Mouse (Mus musculus) erythroblast, embryonic 14.5 days (primary cell): Measurements from ENCODE around the gene Gm49661.

Source experiments
- GATA1 ChIP-seq: IDR thresholded peaks from 2 replicates; pipeline ENCODE4 v1.6.1; 2012; ENCODE audit warnings: low read length, inconsistent platforms, mixed read lengths
- TAL1 ChIP-seq: IDR thresholded peaks from 3 replicates; pipeline ENCODE4 v1.6.1; 2012; ENCODE audit warnings: low read length, inconsistent platforms, mixed read lengths

GRCm38 (mm10) chr8:84966603-84967002 lies 2.6 kb downstream of the Gm49661 start:
- TF ChIP-seq GATA1 (no peak), TAL1 (no peak)
